Mouse (Mus musculus) cerebellum, adult 11 months (tissue): Measurements from ENCODE around the gene Pid1.

Source experiments
- DNase-seq: peaks from one replicate; pipeline ENCODE4 v3.0.0; 2022

Pid1 gene

GRCm38 (mm10) chr1:84363967-84364366 is at the start of gene Pid1:
TSS of gene Pid1 (minus strand) at chr1:84364180.
- DNase-seq: no peak

- DNase-seq: no peak
Observed at GRCm38 (mm10) chr1:84409514-84409913, 45.5 kb upstream of the Pid1 start.

GRCm38 (mm10) chr1:84408873-84409272 is 44.9 kb upstream of the Pid1 start:
- DNase-seq: no peak

- no peak for DNase-seq
Observed at GRCm38 (mm10) chr1:84406891-84407290, 42.9 kb upstream of the Pid1 start.

GRCm38 (mm10) chr1:84405551-84406290 is 41.7 kb upstream of the Pid1 start:
- DNase-seq: no peak

GRCm38 (mm10) chr1:84404880-84405279 is 40.9 kb upstream of the Pid1 start:
- DNase-seq: no peak

GRCm38 (mm10) chr1:84402154-84402553 is 38.2 kb upstream of the Pid1 start:
- DNase-seq: no peak

GRCm38 (mm10) chr1:84399671-84400070 is 35.7 kb upstream of the Pid1 start:
- DNase-seq: no peak

- DNase-seq: no peak
Observed at GRCm38 (mm10) chr1:84399118-84399517, 35.1 kb upstream of the Pid1 start.

GRCm38 (mm10) chr1:84396787-84397186 is 32.8 kb upstream of the Pid1 start:
- DNase-seq: no peak

- no peak for DNase-seq
Observed at GRCm38 (mm10) chr1:84395928-84396327, 31.9 kb upstream of the Pid1 start.

GRCm38 (mm10) chr1:84390961-84391360 is 27.0 kb upstream of the Pid1 start:
- DNase-seq: no peak

GRCm38 (mm10) chr1:84387616-84388015 is 23.6 kb upstream of the Pid1 start:
- peak; percentile 7 for DNase-seq

- DNase-seq: no peak
Observed at GRCm38 (mm10) chr1:84386481-84387146, 22.6 kb upstream of the Pid1 start.

- DNase-seq: no peak
Observed at GRCm38 (mm10) chr1:84382709-84383108, 18.7 kb upstream of the Pid1 start.

- DNase-seq: no peak
Observed at GRCm38 (mm10) chr1:84382064-84382463, 18.1 kb upstream of the Pid1 start.

GRCm38 (mm10) chr1:84380895-84381294 is 16.9 kb upstream of the Pid1 start:
- no peak for DNase-seq

- DNase-seq: no peak
Observed at GRCm38 (mm10) chr1:84367733-84368132, 3.8 kb upstream of the Pid1 start.

- DNase-seq: no peak
Observed at GRCm38 (mm10) chr1:84366553-84366952, 2.6 kb upstream of the Pid1 start.

GRCm38 (mm10) chr1:84362709-84363617 is 1.0 kb downstream of the Pid1 start:
- no peak for DNase-seq

GRCm38 (mm10) chr1:84362209-84362608 is 1.8 kb downstream of the Pid1 start:
- no peak for DNase-seq

- DNase-seq: no peak
Observed at GRCm38 (mm10) chr1:84361389-84361788, 2.6 kb downstream of the Pid1 start.
